Mouse (Mus musculus) embryonic stem cell, embryonic (primary cell): ENCODE results near the gene Ppat.
"Not testable (repeated sequence)": the region's sequence is repeated elsewhere in the genome, so short reads cannot be mapped to it uniquely, and the experiment has no call there.

ENCODE experiments used
- CTCF ChIA-PET, 4 experiments: fragments of 300-600 bp in 2 of 4; fragments of 350-600 bp in 2 of 4; sonication (Branson Sonifier 250); formaldehyde crosslinking; loops; one replicate each; lab custom pipeline; 2022; ENCODE audit warnings: inconsistent platforms in 2 of 4; lab: Charles Lee
- POLR2A ChIA-PET, 4 experiments: fragments of 300-600 bp in 2 of 4; fragments of 350-600 bp in 2 of 4; sonication (Branson Sonifier 250); formaldehyde crosslinking; loops; one replicate each; lab custom pipeline; 2022; ENCODE audit warnings: antibody characterized with exemption in 4 of 4, inconsistent platforms in 1 of 4; lab: Charles Lee

Ppat gene

GRCm38 (mm10) chr5:76951106-76952027 is at the start of gene Ppat, which contains the start of gene Paics:
Gene Ppat (minus strand): TSS chr5:76951578.
Gene Paics (plus strand): TSS chr5:76951307.
- CTCF ChIA-PET, result interaction anchor here in 2 of 4 experiments (0.6 to 1.1 kb wide), 5 partner anchors 18 to 299 kb away, joined by 3 to 6 read pairs (median 3); no protein-coding TSS in a partner anchor
- POLR2A ChIA-PET, result interaction anchor here (0.6 to 19.9 kb wide), 61 partner anchors 9 to 1376 kb away, joined by 3 to 768 read pairs (median 4); partner anchors contain the start of genes Aasdh (in 3 of the 4), Noa1 (in 2 of the 4), Polr2b (in 2 of the 4) and Rest (in 2 of the 4)

- ChIA-PET POLR2A (interaction anchor here in 2 of 4 experiments (0.6 to 1.8 kb wide), 5 partner anchors 10 to 857 kb away, joined by 3 to 5 read pairs (median 3); no protein-coding TSS in a partner anchor), CTCF (interaction anchor here (0.8 to 2.3 kb wide), 12 partner anchors 14 to 232 kb away, joined by 3 to 14 read pairs (median 4); no protein-coding TSS in a partner anchor)
Observed at GRCm38 (mm10) chr5:76998416-76998815, 47.0 kb upstream of the Ppat start.

GRCm38 (mm10) chr5:76993174-76993814 is 41.9 kb upstream of the Ppat start:
- CTCF ChIA-PET, result interaction anchor here in 2 of 4 experiments (1.4 to 1.5 kb wide), 2 partner anchors 9 kb away, joined by 3 to 4 read pairs; no protein-coding TSS in a partner anchor
- POLR2A ChIA-PET, result interaction anchor here in 1 of 4 experiments (0.7 to 1.3 kb wide), 2 partner anchors 9 to 124 kb away, joined by 3 to 7 read pairs; no protein-coding TSS in a partner anchor

- ChIA-PET POLR2A (interaction anchor here in 1 of 4 experiments (0.6 to 3.4 kb wide), 5 partner anchors 24 to 251 kb away, joined by 3 to 19 read pairs (median 9); partner anchors contain the start of genes Paics and Ppat), CTCF (interaction anchor here in 1 of 4 experiments (0.6 kb wide), 1 partner anchor 217 kb away, joined by 4 read pairs; no protein-coding TSS in a partner anchor)
Observed at GRCm38 (mm10) chr5:76990789-76991188, 39.4 kb upstream of the Ppat start.

- ChIA-PET CTCF (interaction anchor here (0.5 to 1.6 kb wide), 11 partner anchors 10 to 239 kb away, joined by 3 to 6 read pairs (median 4); partner anchors contain the start of gene Srp72 (in 1 of the 4)), POLR2A (interaction anchor here in 3 of 4 experiments (0.8 to 4.4 kb wide), 9 partner anchors 10 to 208 kb away, joined by 3 to 25 read pairs (median 4); partner anchors contain the start of gene Srp72 (in 2 of the 3))
Observed at GRCm38 (mm10) chr5:76984015-76984414, 32.6 kb upstream of the Ppat start.

- ChIA-PET POLR2A (interaction anchor here (0.6 to 14.2 kb wide), 9 partner anchors 12 to 386 kb away, joined by 3 to 339 read pairs (median 8); partner anchors contain the start of genes Paics (in 2 of the 4), Ppat (in 2 of the 4), Noa1 (in 1 of the 4) and Polr2b (in 1 of the 4)), CTCF (no interaction called here)
Observed at GRCm38 (mm10) chr5:76975736-76976135, 24.4 kb upstream of the Ppat start.

GRCm38 (mm10) chr5:76974554-76975285 is 23.3 kb upstream of the Ppat start, which contains the start of gene Srp72:
Gene Srp72 (plus strand): TSS chr5:76974683.
- ChIA-PET POLR2A (interaction anchor here (0.6 to 14.2 kb wide), 27 partner anchors 9 to 385 kb away, joined by 3 to 339 read pairs (median 4); partner anchors contain the start of genes Paics (in 2 of the 4), Polr2b (in 2 of the 4), Ppat (in 2 of the 4) and Noa1 (in 1 of the 4)), CTCF (interaction anchor here in 2 of 4 experiments (1.0 to 1.2 kb wide), 2 partner anchors 10 to 21 kb away, joined by 3 read pairs; no protein-coding TSS in a partner anchor)

- ChIA-PET CTCF (interaction anchor here in 2 of 4 experiments (1.0 to 1.2 kb wide), 2 partner anchors 10 to 20 kb away, joined by 3 read pairs; no protein-coding TSS in a partner anchor), POLR2A (interaction anchor here (0.7 to 14.2 kb wide), 26 partner anchors 9 to 384 kb away, joined by 3 to 339 read pairs (median 4); partner anchors contain the start of genes Paics (in 2 of the 4), Ppat (in 2 of the 4), Polr2b (in 1 of the 4) and Rest (in 1 of the 4))
Observed at GRCm38 (mm10) chr5:76974207-76974553, 22.8 kb upstream of the Ppat start.

- ChIA-PET CTCF (no interaction called here), POLR2A (interaction anchor here in 2 of 4 experiments (0.6 to 14.2 kb wide), 16 partner anchors 9 to 292 kb away, joined by 3 to 339 read pairs (median 6); partner anchors contain the start of genes Paics (in 2 of the 2) and Ppat (in 2 of the 2))
Observed at GRCm38 (mm10) chr5:76973488-76973887, 22.1 kb upstream of the Ppat start.

- CTCF ChIA-PET, result not testable (repeated sequence)
- POLR2A ChIA-PET, result interaction anchor here in 2 of 4 experiments (0.7 to 14.2 kb wide), 4 partner anchors 16 to 135 kb away, joined by 3 to 339 read pairs (median 6); partner anchors contain the start of genes Paics (in 2 of the 2) and Ppat (in 2 of the 2)
Observed at GRCm38 (mm10) chr5:76971115-76971514, 19.7 kb upstream of the Ppat start.

GRCm38 (mm10) chr5:76969250-76969649 is 17.9 kb upstream of the Ppat start:
- POLR2A ChIA-PET, result interaction anchor here in 2 of 4 experiments (1.2 to 14.2 kb wide), 7 partner anchors 9 to 63 kb away, joined by 4 to 339 read pairs (median 4); partner anchors contain the start of genes Paics (in 1 of the 2) and Ppat (in 1 of the 2)
- CTCF ChIA-PET, result interaction anchor here in 1 of 4 experiments (0.7 kb wide), 1 partner anchor 18 kb away, joined by 3 read pairs; the partner anchor contains the start of genes Paics and Ppat

- ChIA-PET POLR2A (interaction anchor here in 3 of 4 experiments (0.7 to 14.2 kb wide), 14 partner anchors 9 to 335 kb away, joined by 3 to 339 read pairs (median 6); partner anchors contain the start of genes Paics (in 3 of the 3), Ppat (in 3 of the 3) and Srp72 (in 2 of the 3)), CTCF (interaction anchor here in 2 of 4 experiments (0.6 to 1.2 kb wide), 3 partner anchors 19 to 83 kb away, joined by 4 read pairs; no protein-coding TSS in a partner anchor)
Observed at GRCm38 (mm10) chr5:76964651-76965050, 13.3 kb upstream of the Ppat start.

GRCm38 (mm10) chr5:76962545-76962944 is 11.2 kb upstream of the Ppat start:
- POLR2A ChIA-PET, result interaction anchor here in 3 of 4 experiments (0.6 to 14.2 kb wide), 8 partner anchors 10 to 317 kb away, joined by 3 to 339 read pairs (median 10); partner anchors contain the start of genes Paics (in 2 of the 3), Ppat (in 2 of the 3) and Srp72 (in 2 of the 3)
- CTCF ChIA-PET, result interaction anchor here in 1 of 4 experiments (0.6 kb wide), 1 partner anchor 447 kb away, joined by 3 read pairs; no protein-coding TSS in a partner anchor

GRCm38 (mm10) chr5:76959587-76959986 is 8.2 kb upstream of the Ppat start:
- ChIA-PET POLR2A (interaction anchor here in 1 of 4 experiments (0.7 to 2.2 kb wide), 5 partner anchors 9 to 51 kb away, joined by 3 to 8 read pairs (median 5); partner anchors contain the start of genes Paics, Ppat and Srp72), CTCF (no interaction called here)

GRCm38 (mm10) chr5:76957954-76958353 is 6.6 kb upstream of the Ppat start:
- ChIA-PET CTCF (interaction anchor here in 2 of 4 experiments (0.5 to 0.9 kb wide), 3 partner anchors 9 to 238 kb away, joined by 4 to 7 read pairs (median 5); no protein-coding TSS in a partner anchor), POLR2A (interaction anchor here (0.6 to 19.9 kb wide), 25 partner anchors 8 to 307 kb away, joined by 3 to 768 read pairs (median 4); partner anchors contain the start of genes Rest (in 2 of the 4), Srp72 (in 2 of the 4) and Aasdh (in 1 of the 4))
